Comparison of ENCODE assay signal across 9 mouse cellular contexts in the genomic region with DNA sequence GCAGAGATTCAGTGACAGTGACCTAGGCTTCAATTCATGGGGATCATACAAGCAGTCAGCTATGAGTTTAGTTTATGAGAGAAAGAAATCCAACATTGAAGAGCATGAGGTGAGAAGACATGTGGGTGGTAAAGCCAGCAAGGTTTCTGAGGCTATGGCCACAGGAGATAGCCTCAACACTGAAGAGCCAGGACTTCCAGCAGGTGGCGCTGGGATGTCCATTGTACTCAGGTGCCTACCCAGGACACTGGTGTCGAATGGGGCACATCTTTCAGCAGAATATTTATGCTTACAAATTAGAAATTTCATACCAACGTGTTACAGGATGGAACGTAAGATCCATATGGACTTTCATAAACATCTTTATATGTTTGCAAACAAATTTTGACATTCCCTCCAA. TPM values are rescaled to one million over a fixed set of nuclear protein-coding genes. Genes with fewer than 3 reads are reported as not detected.
DNase-seq lines count a peak whose midpoint lies in the region; ATAC-seq lines count a peak whose summit lies in the region.
"Had no signal": no experiment of that assay in that cellular context is flagged by ENCODE, and none has a peak within 500 bp of the region (broad histone marks: within the 10 kb centered on the region; RNA-seq: fewer than 3 reads in every experiment).

No protein-coding gene starts in this region.

- peak; percentile 70 for DNase-seq in forebrain, embryonic 11.5 days (ENCODE audit: low spot score)
- DNase-seq in neural tube, embryonic 11.5 days (ENCODE audit: low spot score): peak; percentile 56
- peak; percentile 73 for DNase-seq in cerebellum, adult 9-10 months
- DNase-seq in kidney, adult 8-10 months: peak; percentile 36 to 74
- DNase-seq in thymus, postnatal 14 days: peak; percentile 70

- WGBS in forebrain, embryonic 11.5 days: 22% methylated on average over 4 of the region's 4 CpGs
- 25% methylated on average over 4 of the region's 4 CpGs for whole genome bisulfite sequencing in forebrain, embryonic 16.5 days
- 25% methylated on average over 4 of the region's 4 CpGs for WGBS in neural tube, embryonic 11.5 days
- 23% methylated on average over 4 of the region's 4 CpGs for WGBS in neural tube, embryonic 15.5 days

- no peak overlapping the region for H3K4me3 ChIP-seq in forebrain, embryonic 11.5 days (ENCODE audit: low read depth, low read length)
- no peak overlapping the region for H3K4me3 ChIP-seq in forebrain, embryonic 16.5 days (replicated peaks; ENCODE audit: low read length)
- no peak overlapping the region for H3K4me3 ChIP-seq in neural tube, embryonic 11.5 days (ENCODE audit: low read depth, low read length)
- no peak overlapping the region for H3K4me3 ChIP-seq in neural tube, embryonic 15.5 days (replicated peaks)
- H3K4me3 ChIP-seq: neural tube, embryonic 12.5 days had no signal

- no peak overlapping the region for H3K27ac ChIP-seq in forebrain, embryonic 11.5 days (ENCODE audit: low read depth, low read length)
- no peak overlapping the region for H3K27ac ChIP-seq in forebrain, embryonic 16.5 days (ENCODE audit: low read length)
- no peak overlapping the region for H3K27ac ChIP-seq in neural tube, embryonic 11.5 days (ENCODE audit: low read depth, low read length)
- H3K27ac ChIP-seq in neural tube, embryonic 15.5 days (replicated peaks): no peak overlapping the region
- H3K27ac ChIP-seq: neural tube, embryonic 12.5 days had no signal

- ATAC-seq in forebrain, embryonic 11.5 days (replicated peaks; ENCODE audit: low FRiP score): no peak
- no peak for ATAC-seq in forebrain, embryonic 16.5 days
- ATAC-seq in neural tube, embryonic 11.5 days (ENCODE audit: insufficient read depth, low FRiP score, low TSS enrichment): no peak
- ATAC-seq in neural tube, embryonic 15.5 days (ENCODE audit: low FRiP score): no peak
- peak; percentile 86 for ATAC-seq in megakaryocyte-erythroid progenitor cell, adult 5-6 weeks (replicated peaks; ENCODE audit: low FRiP score, low TSS enrichment, poor library complexity, severe bottlenecking)

- no peaks in the 10 kb centered on the region for H3K27me3 ChIP-seq in forebrain, embryonic 11.5 days (ENCODE audit: control insufficient read depth, insufficient read depth, low read length)
- H3K27me3 ChIP-seq in forebrain, embryonic 16.5 days (replicated peaks; ENCODE audit: control insufficient read depth, insufficient read depth, low read length): no peaks in the 10 kb centered on the region
- no peaks in the 10 kb centered on the region for H3K27me3 ChIP-seq in neural tube, embryonic 11.5 days (ENCODE audit: control insufficient read depth, insufficient read depth, low read length)
- no peaks in the 10 kb centered on the region for H3K27me3 ChIP-seq in neural tube, embryonic 15.5 days (replicated peaks)

- no peaks in the 10 kb centered on the region for H3K9me3 ChIP-seq in forebrain, embryonic 11.5 days (ENCODE audit: control insufficient read depth, low read length)
- no peaks in the 10 kb centered on the region for H3K9me3 ChIP-seq in forebrain, embryonic 16.5 days (ENCODE audit: control insufficient read depth, low read length)
- no peaks in the 10 kb centered on the region for H3K9me3 ChIP-seq in neural tube, embryonic 11.5 days (ENCODE audit: control insufficient read depth, low read length)
- no peaks in the 10 kb centered on the region for H3K9me3 ChIP-seq in neural tube, embryonic 15.5 days (replicated peaks)
- H3K9me3 ChIP-seq: neural tube, embryonic 12.5 days had no signal

- no peak overlapping the region for H3K4me2 ChIP-seq in forebrain, embryonic 11.5 days (ENCODE audit: low read depth, low read length, severe bottlenecking)
- H3K4me2 ChIP-seq in forebrain, embryonic 16.5 days (ENCODE audit: low read length): no peak overlapping the region
- H3K4me2 ChIP-seq in neural tube, embryonic 11.5 days (ENCODE audit: low read depth): no peak overlapping the region
- no peak overlapping the region for H3K4me2 ChIP-seq in neural tube, embryonic 15.5 days
- H3K4me2 ChIP-seq: neural tube, embryonic 12.5 days had no signal

- H3K9ac ChIP-seq in forebrain, embryonic 11.5 days (ENCODE audit: low read length): no peak overlapping the region
- no peak overlapping the region for H3K9ac ChIP-seq in forebrain, embryonic 16.5 days (replicated peaks; ENCODE audit: low read depth, low read length)
- no peak overlapping the region for H3K9ac ChIP-seq in neural tube, embryonic 11.5 days (ENCODE audit: low read length)
- no peak overlapping the region for H3K9ac ChIP-seq in neural tube, embryonic 15.5 days (replicated peaks)
- H3K9ac ChIP-seq: neural tube, embryonic 12.5 days had no signal

- H3K36me3 ChIP-seq in forebrain, embryonic 11.5 days (ENCODE audit: control insufficient read depth, insufficient read depth, low read length): no peaks in the 10 kb centered on the region
- no peaks in the 10 kb centered on the region for H3K36me3 ChIP-seq in forebrain, embryonic 16.5 days (ENCODE audit: control insufficient read depth, insufficient read depth)
- H3K36me3 ChIP-seq in neural tube, embryonic 11.5 days (ENCODE audit: control insufficient read depth, insufficient read depth, low read length): no peaks in the 10 kb centered on the region
- H3K36me3 ChIP-seq in neural tube, embryonic 15.5 days: no peaks in the 10 kb centered on the region
- H3K36me3 ChIP-seq: neural tube, embryonic 12.5 days had no signal

- no peaks in the 10 kb centered on the region for H3K4me1 ChIP-seq in forebrain, embryonic 11.5 days (replicated peaks; ENCODE audit: control insufficient read depth, insufficient read depth, low read length)
- peaks cover 2% of the 10 kb centered on the region; the same call in 1 of the 2 replicates for H3K4me1 ChIP-seq in forebrain, embryonic 16.5 days (replicated peaks; ENCODE audit: control insufficient read depth, insufficient read depth, low read length)
- no peaks in the 10 kb centered on the region for H3K4me1 ChIP-seq in neural tube, embryonic 11.5 days (ENCODE audit: control insufficient read depth, insufficient read depth, low read length)
- no peaks in the 10 kb centered on the region for H3K4me1 ChIP-seq in neural tube, embryonic 15.5 days
- H3K4me1 ChIP-seq: neural tube, embryonic 12.5 days had no signal

RNA-seq across cellular contexts. Expression of a gene that starts 19.8 kb away (rescaled TPM):
- 0.40 and 0.61 TPM in 2 replicates for polyA plus RNA-seq in forebrain, embryonic 11.5 days (2014; fragmentation: Nextera tagmentation; extraction: Ambion mirVana)
- 1.0 and 1.2 TPM in 2 replicates for polyA plus RNA-seq in forebrain, embryonic 16.5 days (2015; fragmentation: Nextera tagmentation; extraction: Ambion mirVana)
- polyA plus RNA-seq in neural tube, embryonic 11.5 days (2014; fragmentation: Nextera tagmentation; extraction: Ambion mirVana): 0.62 and 0.99 TPM in 2 replicates
- 1.4 and 1.9 TPM in 2 replicates for polyA plus RNA-seq in neural tube, embryonic 15.5 days (2015; fragmentation: Nextera tagmentation; extraction: Ambion mirVana)
- not detected in 2 replicates for total RNA-seq in megakaryocyte-erythroid progenitor cell, adult 5-6 weeks (2014; fragmentation: Nextera tagmentation)
- total RNA-seq in megakaryocyte-erythroid progenitor cell, adult 5-6 weeks (2017): 1.3 and 1.5 TPM in 2 replicates

RNA-seq across cellular contexts. Expression of a gene that starts 35.5 kb away (rescaled TPM):
- polyA plus RNA-seq in forebrain, embryonic 11.5 days (2014; fragmentation: Nextera tagmentation; extraction: Ambion mirVana): not detected in 2 replicates
- 0.06 TPM in 1 of 2 replicates, not detected in the other for polyA plus RNA-seq in forebrain, embryonic 16.5 days (2015; fragmentation: Nextera tagmentation; extraction: Ambion mirVana)
- not detected in 2 replicates for polyA plus RNA-seq in neural tube, embryonic 11.5 days (2014; fragmentation: Nextera tagmentation; extraction: Ambion mirVana)
- 0.09 and 0.10 TPM in 2 replicates for polyA plus RNA-seq in neural tube, embryonic 15.5 days (2015; fragmentation: Nextera tagmentation; extraction: Ambion mirVana)
- not detected in 2 replicates for total RNA-seq in megakaryocyte-erythroid progenitor cell, adult 5-6 weeks (2014; fragmentation: Nextera tagmentation)
- not detected in 2 replicates for total RNA-seq in megakaryocyte-erythroid progenitor cell, adult 5-6 weeks (2017)
- polyA plus RNA-seq: neural tube, embryonic 12.5 days had no signal
